Mouse (Mus musculus) gonadal fat pad, adult 2 months (tissue): ENCODE data around the gene Pik3c2b. TPM values are rescaled to one million over a fixed set of nuclear protein-coding genes. Genes with fewer than 3 reads are reported as not detected.

Experiments
- DNase-seq: peaks from one replicate; pipeline ENCODE4 v3.0.0-alpha.2; 2012; ENCODE audit warnings: low read depth
- polyA plus RNA-seq: library from polyadenylated mRNA; depleted of rRNA; stranded (reverse); fragments of >200 nt; gene quantifications from 2 replicates; pipeline ENCODE4 v1.2.3, GENCODE M21; 2012; rRNA removed

Pik3c2b gene
- polyA plus RNA-seq, 1 experiment, result 9.6 TPM

DNA sequence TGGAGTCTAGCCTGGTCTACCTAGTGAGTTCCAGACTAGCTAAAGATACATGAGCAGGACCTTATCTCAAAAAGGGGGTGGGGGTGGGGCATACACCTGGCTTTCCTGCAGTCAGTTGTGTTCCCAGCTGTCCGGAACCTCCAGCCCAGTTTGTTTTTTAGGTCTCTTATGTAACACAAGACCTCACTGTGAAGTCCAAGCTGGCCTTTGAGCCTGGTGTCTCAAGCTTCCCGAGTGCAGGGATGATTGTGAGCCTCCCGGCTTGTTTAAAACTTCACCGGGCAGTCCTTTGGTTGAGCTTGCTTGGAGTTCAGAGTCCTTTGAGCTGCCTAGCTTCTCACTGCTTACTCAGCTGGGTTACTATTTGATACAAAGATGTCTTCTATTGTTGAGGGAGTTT, 88.6 kb downstream of the Pik3c2b start:
- no peak for DNase-seq

DNA sequence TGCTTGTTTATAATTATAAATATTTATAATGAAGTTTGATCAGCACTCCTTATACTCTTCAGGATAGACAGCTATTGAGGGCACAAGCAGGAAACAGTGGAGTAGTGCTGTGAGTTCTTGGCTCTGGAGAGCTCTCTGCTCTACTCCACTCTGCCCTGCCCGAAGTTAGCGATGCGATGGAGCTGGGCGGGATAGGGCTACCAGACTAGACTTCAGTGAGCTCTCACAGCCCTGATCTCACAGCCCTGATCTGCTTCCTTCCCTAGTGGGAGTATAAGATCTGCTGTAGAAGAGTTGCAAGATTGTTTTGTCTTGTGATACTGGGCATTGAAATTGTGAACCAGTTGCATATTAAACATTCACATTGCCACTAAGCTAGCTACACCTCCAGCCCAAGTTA, 89.4 kb downstream of the Pik3c2b start:
- DNase-seq, result no peak

DNA sequence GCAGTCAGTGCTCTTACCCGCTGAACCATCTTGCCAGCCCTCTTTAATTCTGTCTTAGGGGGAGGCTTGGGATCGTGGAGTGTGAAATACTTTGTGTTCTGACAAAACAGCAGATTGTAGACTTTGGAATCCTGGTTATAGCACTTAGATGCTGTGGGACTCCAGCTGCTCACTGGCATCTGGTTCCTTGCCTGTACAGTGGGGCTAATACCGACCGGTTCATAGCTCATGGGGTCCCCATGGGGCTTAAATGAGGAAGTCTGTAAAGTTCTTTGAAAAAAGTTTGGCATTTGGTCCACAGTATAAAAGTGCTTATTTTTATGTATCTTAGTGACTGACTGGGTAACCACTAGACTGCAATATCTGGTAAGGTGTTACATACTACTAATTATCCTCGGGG, 90.3 kb downstream of the Pik3c2b start:
- no peak for DNase-seq

DNA sequence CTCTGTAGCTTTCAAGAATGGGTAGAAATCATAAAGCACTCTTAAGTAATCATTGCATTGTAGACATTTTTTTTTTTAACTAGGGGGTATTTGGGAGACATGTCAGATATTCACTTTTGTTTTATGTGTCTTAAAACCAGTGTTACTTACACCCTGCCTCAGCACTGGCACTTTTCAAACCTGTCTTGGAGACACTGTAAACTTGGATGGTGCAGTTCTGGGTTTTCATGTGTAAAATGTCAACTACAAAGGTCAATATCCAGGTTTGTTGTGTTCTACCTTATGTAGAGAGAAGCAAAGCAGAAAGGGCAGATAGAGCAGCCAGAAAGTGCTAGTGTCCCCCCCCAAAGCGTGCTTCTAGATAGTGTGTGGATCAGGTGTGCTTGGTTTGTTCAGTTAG, 92.9 kb downstream of the Pik3c2b start:
- DNase-seq, result no peak

DNA sequence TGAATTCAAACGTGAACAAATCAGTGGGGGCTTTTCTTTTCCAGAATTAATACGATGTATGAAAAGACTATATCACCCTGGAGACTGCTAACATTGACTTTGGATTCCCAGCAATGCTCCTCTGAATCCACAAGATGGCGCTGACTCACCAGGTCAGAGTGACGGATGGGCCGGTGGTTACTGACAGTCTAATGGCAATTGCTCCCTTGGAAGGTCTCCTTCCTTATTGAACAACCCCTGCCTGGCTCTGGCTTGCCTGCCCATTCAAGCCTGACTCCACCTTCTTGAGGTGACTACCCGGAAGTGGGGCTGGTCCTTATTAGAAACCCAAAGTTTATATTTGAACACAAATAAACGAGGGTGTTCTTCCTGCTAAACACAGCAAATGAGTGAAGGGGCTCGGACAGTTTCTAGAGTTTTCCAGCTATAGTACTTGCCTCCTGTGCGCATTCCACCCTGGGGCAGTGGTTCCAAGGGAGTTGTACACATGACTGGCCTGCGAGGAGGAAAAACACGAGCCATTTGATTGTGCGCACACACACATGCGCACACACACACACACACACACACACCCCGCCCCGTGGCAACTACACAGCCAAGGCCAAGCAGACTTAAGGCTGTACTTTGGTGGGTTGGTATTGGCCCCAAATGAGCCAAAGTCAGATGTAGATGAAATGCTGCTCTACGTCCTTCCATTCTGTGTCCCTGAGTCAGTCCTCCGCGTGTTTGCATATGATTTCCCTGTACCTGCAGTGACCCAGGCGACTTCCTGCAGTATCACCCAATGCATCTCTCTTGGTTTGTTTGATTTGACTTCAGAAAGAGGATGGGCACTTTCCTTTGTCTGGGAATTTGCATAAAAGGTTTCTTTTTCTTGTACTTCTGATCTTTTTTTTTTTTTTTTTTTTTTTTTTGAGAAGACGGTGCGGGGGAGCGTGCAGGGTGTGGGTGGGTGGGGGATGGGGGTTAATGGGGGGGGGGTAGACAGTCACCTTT, 100.8 kb downstream of the Pik3c2b start:
- no peak for DNase-seq

DNA sequence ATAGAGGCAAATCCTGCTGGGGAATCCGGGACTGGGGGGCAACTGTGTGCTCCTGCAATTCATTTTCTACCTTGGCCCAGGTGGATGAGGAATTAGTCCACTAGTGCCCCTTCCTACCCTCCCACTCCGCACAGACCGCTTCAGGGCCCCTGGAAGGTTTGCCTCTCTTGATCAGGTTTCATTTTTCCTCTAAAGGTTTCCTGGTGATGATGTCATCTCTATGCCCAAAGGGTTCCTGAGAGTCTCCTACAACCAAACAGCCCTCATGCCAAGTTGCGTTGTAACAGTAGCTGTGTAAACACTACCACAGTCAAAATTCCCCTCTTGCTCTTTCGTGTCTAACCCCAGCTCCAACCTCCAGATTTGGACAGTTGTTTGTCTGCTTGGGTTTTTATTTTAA, 101.9 kb downstream of the Pik3c2b start:
- no peak for DNase-seq

DNA sequence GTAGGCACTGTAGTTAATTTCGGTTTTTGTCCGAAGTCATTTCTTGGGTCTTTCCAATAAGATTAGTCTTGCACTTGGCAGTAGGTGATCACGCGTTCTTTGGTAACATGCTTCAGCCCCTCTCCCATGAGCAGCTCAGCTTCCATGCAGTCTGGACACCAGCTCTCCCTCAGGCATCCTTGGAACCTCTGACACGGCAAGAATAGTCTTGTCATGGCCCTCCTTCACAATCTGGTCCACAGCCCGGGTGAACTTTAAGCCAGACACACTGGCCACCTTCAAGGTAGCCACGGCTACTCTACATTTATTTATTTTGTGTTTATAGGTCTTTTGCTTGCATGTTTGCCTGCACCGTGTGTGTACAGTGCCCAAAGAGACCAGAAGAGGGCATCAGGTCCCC, 102.7 kb downstream of the Pik3c2b start:
- DNase-seq, result no peak

DNA sequence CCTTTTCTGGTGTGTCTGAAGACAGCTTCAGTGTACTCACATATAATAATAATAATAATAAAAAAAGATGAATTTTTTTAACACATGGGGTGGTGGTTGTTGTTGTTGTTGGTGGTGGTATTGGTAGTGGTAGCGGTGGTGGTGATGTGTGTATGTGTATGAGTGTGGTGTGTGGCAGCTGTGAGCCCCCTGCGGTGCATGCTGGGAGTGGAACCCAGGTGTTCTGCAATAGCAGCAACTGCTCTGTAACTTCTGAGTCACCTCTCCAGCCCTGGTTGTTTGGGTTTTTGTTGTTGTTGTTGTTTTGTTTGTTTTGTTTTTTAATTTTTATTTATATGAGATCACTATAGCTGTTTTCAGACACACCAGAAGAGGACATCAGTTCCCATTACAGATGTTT, 105.1 kb downstream of the Pik3c2b start:
- DNase-seq, result no peak

DNA sequence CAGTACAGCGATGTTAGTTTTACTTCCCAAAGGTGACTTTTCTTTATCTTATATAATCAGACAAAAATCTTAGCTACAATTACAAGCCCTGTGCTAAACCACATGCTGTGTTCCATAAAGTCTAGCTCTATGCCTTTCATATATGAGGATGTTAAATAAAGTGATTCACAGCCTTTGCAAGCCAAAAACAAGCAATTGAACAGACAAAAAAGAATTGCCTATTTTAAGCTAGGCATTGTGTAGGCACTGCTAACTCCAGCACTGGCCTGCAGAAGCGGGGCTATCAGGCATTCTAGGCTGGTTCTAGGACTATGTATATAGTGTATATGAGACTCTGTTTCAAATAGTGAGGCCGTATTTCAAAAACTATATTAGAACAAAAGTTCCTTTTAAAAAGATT, 106.7 kb downstream of the Pik3c2b start:
- DNase-seq, result no peak

DNA sequence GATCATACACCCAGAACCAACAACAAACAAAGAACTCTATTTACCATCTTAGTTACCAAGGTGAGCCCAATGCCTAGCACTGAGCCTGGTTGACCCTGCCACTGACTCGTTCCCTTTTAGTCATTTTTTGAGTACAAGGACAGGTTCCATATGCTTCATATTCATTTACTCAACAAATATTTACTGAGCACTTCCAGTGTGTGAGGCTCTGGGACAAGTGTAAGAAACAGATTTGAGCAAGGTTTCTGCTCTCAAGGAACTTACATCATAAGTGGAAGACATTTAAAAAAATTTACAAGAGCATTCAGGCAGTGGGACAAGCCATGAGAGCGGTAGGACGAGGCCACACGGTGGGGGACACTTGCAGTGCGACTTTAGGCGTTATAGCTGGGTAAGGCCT, 109.8 kb downstream of the Pik3c2b start:
- DNase-seq, result no peak

Other genes starting within 250 kb of the Pik3c2b start
- gene Lrrn2, start 165.4 kb upstream of the Pik3c2b start, polyA plus RNA-seq, result 5.2 and 8.2 TPM in 2 replicates
- 58.3 and 64.9 TPM in 2 replicates for gene Mdm4, start 15.1 kb upstream of the Pik3c2b start, polyA plus RNA-seq
- 24.7 and 27.6 TPM in 2 replicates for gene Ppp1r15b, start 85.5 kb downstream of the Pik3c2b start, polyA plus RNA-seq
- gene Plekha6, start 118.5 kb downstream of the Pik3c2b start, polyA plus RNA-seq, result 38.5 and 46.7 TPM in 2 replicates